Comparison of ENCODE assay signal across 9 mouse cellular contexts in the genomic region with DNA sequence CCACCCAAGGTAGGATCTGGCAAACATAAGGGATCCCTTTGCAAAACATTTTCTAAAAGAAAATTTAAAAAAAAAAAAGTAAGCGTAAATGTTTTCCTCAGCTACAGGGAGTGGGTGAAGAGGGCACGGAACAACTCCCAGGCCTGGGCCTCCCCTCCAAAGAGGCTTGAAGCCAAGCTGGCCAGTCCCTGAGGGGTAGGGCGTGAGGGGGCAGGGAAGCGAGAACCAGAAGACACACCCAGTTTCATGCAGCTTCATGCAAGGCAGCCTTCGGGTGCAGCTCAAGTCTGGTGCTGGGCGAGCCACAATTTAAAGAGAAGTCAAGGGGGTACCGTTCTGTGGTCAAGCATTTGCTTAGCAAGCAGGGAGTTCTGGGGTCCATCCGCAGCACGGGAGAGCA. TPM values are rescaled to one million over a fixed set of nuclear protein-coding genes. Genes with fewer than 3 reads are reported as not detected.
DNase-seq lines count a peak whose midpoint lies in the region; ATAC-seq and TF ChIP-seq lines count a peak whose summit lies in the region.
"Had no signal": no experiment of that assay in that cellular context is flagged by ENCODE, and none has a peak within 500 bp of the region (broad histone marks: within the 10 kb centered on the region; RNA-seq: fewer than 3 reads in every experiment).

No protein-coding gene starts in this region.

- no peaks in the 10 kb centered on the region for H3K9me3 ChIP-seq in limb, embryonic 14.5 days (ENCODE audit: control insufficient read depth, low read length)
- no peaks in the 10 kb centered on the region for H3K9me3 ChIP-seq in limb, embryonic 10.5 days (replicated peaks)
- H3K9me3 ChIP-seq in embryonic facial prominence, embryonic 15.5 days (replicated peaks) = no peaks in the 10 kb centered on the region
- H3K9me3 ChIP-seq in heart, embryonic 16.5 days (replicated peaks; ENCODE audit: control insufficient read depth, low read length) = no peaks in the 10 kb centered on the region

- no peak for DNase-seq in limb, embryonic 14.5 days (ENCODE audit: low spot score)
- DNase-seq in limb, embryonic 10.5 days (ENCODE audit: low spot score) = no peak
- DNase-seq in lung, postnatal 4 days = peak; percentile 57 to 81
- no peak for DNase-seq in thymus, postnatal 25 days
- no peak for DNase-seq in cerebellum, adult 11 months
- DNase-seq in B cell, adult 2 months = no peak
- DNase-seq: retina, postnatal 1 day had no signal

- peaks cover 36% of the 10 kb centered on the region for H3K4me1 ChIP-seq in limb, embryonic 14.5 days (ENCODE audit: control insufficient read depth, insufficient read depth, low read length)
- H3K4me1 ChIP-seq in limb, embryonic 10.5 days = peaks cover 16% of the 10 kb centered on the region
- peaks cover 85% of the 10 kb centered on the region for H3K4me1 ChIP-seq in embryonic facial prominence, embryonic 15.5 days
- peaks cover 83% of the 10 kb centered on the region for H3K4me1 ChIP-seq in heart, embryonic 16.5 days (ENCODE audit: control insufficient read depth, insufficient read depth, low read length)

- 65% methylated on average over 9 of the region's 9 CpGs for WGBS in limb, embryonic 14.5 days
- 78% methylated on average over 9 of the region's 9 CpGs for WGBS in limb, embryonic 10.5 days
- WGBS in embryonic facial prominence, embryonic 15.5 days = 70% methylated on average over 9 of the region's 9 CpGs
- WGBS in heart, embryonic 16.5 days = 55% methylated on average over 9 of the region's 9 CpGs

- H3K4me2 ChIP-seq in limb, embryonic 14.5 days (replicated peaks; ENCODE audit: low read depth, low read length, severe bottlenecking) = no peak overlapping the region
- H3K4me2 ChIP-seq in embryonic facial prominence, embryonic 15.5 days (replicated peaks) = no peak overlapping the region
- H3K4me2 ChIP-seq in heart, embryonic 16.5 days (ENCODE audit: low read depth, low read length) = peak overlapping the region; percentile 3

- H3K36me3 ChIP-seq in limb, embryonic 14.5 days (ENCODE audit: control insufficient read depth, insufficient read depth, low read length) = peaks cover 9% of the 10 kb centered on the region
- no peaks in the 10 kb centered on the region for H3K36me3 ChIP-seq in limb, embryonic 10.5 days
- H3K36me3 ChIP-seq in embryonic facial prominence, embryonic 15.5 days = peaks cover 3% of the 10 kb centered on the region; the same call in 1 of the 2 replicates
- peaks cover 17% of the 10 kb centered on the region for H3K36me3 ChIP-seq in heart, embryonic 16.5 days (ENCODE audit: control insufficient read depth, insufficient read depth)

- peak overlapping the region; percentile 28; the same call in 1 of the 2 replicates for H3K9ac ChIP-seq in limb, embryonic 14.5 days (ENCODE audit: low read depth, low read length, severe bottlenecking)
- no peak overlapping the region for H3K9ac ChIP-seq in embryonic facial prominence, embryonic 15.5 days
- H3K9ac ChIP-seq in heart, embryonic 16.5 days (ENCODE audit: low read length) = peak overlapping the region; percentile 43

- no peak overlapping the region for H3K4me3 ChIP-seq in limb, embryonic 14.5 days (replicated peaks; ENCODE audit: low read length)
- H3K4me3 ChIP-seq in limb, embryonic 10.5 days = no peak overlapping the region
- no peak overlapping the region for H3K4me3 ChIP-seq in embryonic facial prominence, embryonic 15.5 days (replicated peaks)
- no peak overlapping the region for H3K4me3 ChIP-seq in heart, embryonic 16.5 days (ENCODE audit: low read length)

- no peak for TF ChIP-seq POLR2A in limb, embryonic 14.5 days (IDR thresholded peaks at IDR 0.05; ENCODE audit: borderline replicate concordance, extremely low read depth, insufficient read depth, insufficient read length)

- H3K27me3 ChIP-seq in limb, embryonic 14.5 days (ENCODE audit: control insufficient read depth, insufficient read depth, low read length) = peaks cover 7% of the 10 kb centered on the region
- peaks cover 89% of the 10 kb centered on the region for H3K27me3 ChIP-seq in limb, embryonic 10.5 days (ENCODE audit: low read depth, poor library complexity, severe bottlenecking)
- H3K27me3 ChIP-seq in embryonic facial prominence, embryonic 15.5 days = peaks cover 7% of the 10 kb centered on the region
- no peaks in the 10 kb centered on the region for H3K27me3 ChIP-seq in heart, embryonic 16.5 days (ENCODE audit: control insufficient read depth, insufficient read depth, low read length)

- ATAC-seq in limb, embryonic 14.5 days (ENCODE audit: low FRiP score, low read depth) = no peak
- no peak for ATAC-seq in embryonic facial prominence, embryonic 15.5 days (ENCODE audit: insufficient number of reproducible peaks, low FRiP score, low TSS enrichment, low read depth)
- no peak for ATAC-seq in heart, embryonic 16.5 days (replicated peaks; ENCODE audit: extremely low read depth, insufficient read depth, low FRiP score)

- no peak overlapping the region for H3K27ac ChIP-seq in limb, embryonic 14.5 days (replicated peaks; ENCODE audit: low read depth, low read length)
- H3K27ac ChIP-seq in limb, embryonic 10.5 days = no peak overlapping the region
- H3K27ac ChIP-seq in embryonic facial prominence, embryonic 15.5 days (replicated peaks) = peak overlapping the region; percentile 65
- H3K27ac ChIP-seq in heart, embryonic 16.5 days (ENCODE audit: low read length) = peak overlapping the region; percentile 98

RNA-seq across cellular contexts. Expression of a gene that starts 7.0 kb away (rescaled TPM):
- polyA plus RNA-seq in limb, embryonic 14.5 days (2012; rRNA removed) = 81.3 and 96.8 TPM in 2 replicates
- polyA plus RNA-seq in limb, embryonic 14.5 days (2014; fragmentation: Nextera tagmentation; extraction: Ambion mirVana) = 128 and 135 TPM in 2 replicates
- polyA plus RNA-seq in limb, embryonic 10.5 days (2016; fragmentation: Nextera tagmentation; extraction: Ambion mirVana) = 21.9 and 24.6 TPM in 2 replicates
- 330 and 343 TPM in 2 replicates for polyA plus RNA-seq in embryonic facial prominence, embryonic 15.5 days (2015; fragmentation: Nextera tagmentation; extraction: Ambion mirVana)
- 428 and 460 TPM in 2 replicates for polyA plus RNA-seq in heart, embryonic 16.5 days (2015; fragmentation: Nextera tagmentation; extraction: Ambion mirVana)

RNA-seq across cellular contexts. Expression of a gene that starts 24.3 kb away (rescaled TPM):
- polyA plus RNA-seq in limb, embryonic 14.5 days (2012; rRNA removed) = 56.1 and 66.2 TPM in 2 replicates
- 63.0 and 65.9 TPM in 2 replicates for polyA plus RNA-seq in limb, embryonic 14.5 days (2014; fragmentation: Nextera tagmentation; extraction: Ambion mirVana)
- 20.7 and 30.2 TPM in 2 replicates for polyA plus RNA-seq in limb, embryonic 10.5 days (2016; fragmentation: Nextera tagmentation; extraction: Ambion mirVana)
- polyA plus RNA-seq in embryonic facial prominence, embryonic 15.5 days (2015; fragmentation: Nextera tagmentation; extraction: Ambion mirVana) = 75.6 and 79.3 TPM in 2 replicates
- polyA plus RNA-seq in heart, embryonic 16.5 days (2015; fragmentation: Nextera tagmentation; extraction: Ambion mirVana) = 60.4 and 64.9 TPM in 2 replicates

RNA-seq across cellular contexts. Expression of a gene that starts 45.6 kb away (rescaled TPM):
- 60.9 and 72.8 TPM in 2 replicates for polyA plus RNA-seq in limb, embryonic 14.5 days (2012; rRNA removed)
- polyA plus RNA-seq in limb, embryonic 14.5 days (2014; fragmentation: Nextera tagmentation; extraction: Ambion mirVana) = 31.8 and 32.7 TPM in 2 replicates
- 28.1 and 30.2 TPM in 2 replicates for polyA plus RNA-seq in limb, embryonic 10.5 days (2016; fragmentation: Nextera tagmentation; extraction: Ambion mirVana)
- polyA plus RNA-seq in embryonic facial prominence, embryonic 15.5 days (2015; fragmentation: Nextera tagmentation; extraction: Ambion mirVana) = 36.8 and 40.3 TPM in 2 replicates
- 50.7 and 53.6 TPM in 2 replicates for polyA plus RNA-seq in heart, embryonic 16.5 days (2015; fragmentation: Nextera tagmentation; extraction: Ambion mirVana)

Comparison
In these comparisons a context has a peak if more than half of its experiments do, and no peak if none do; other contexts are left out.
1. DNase-seq: peak in lung, postnatal 4 days (2 of 2); none in limb, embryonic 14.5 days (single experiment), limb, embryonic 10.5 days (single experiment), thymus, postnatal 25 days (single experiment), cerebellum, adult 11 months (single experiment) and B cell, adult 2 months (0 of 2).
2. H3K27ac ChIP-seq: peak in embryonic facial prominence, embryonic 15.5 days (single experiment) and heart, embryonic 16.5 days (single experiment); none in limb, embryonic 14.5 days (single experiment) and limb, embryonic 10.5 days (single experiment).